Mouse (Mus musculus): ENCODE data around the gene Dock2. TPM values are rescaled to one million over a fixed set of nuclear protein-coding genes. Genes with fewer than 3 reads are reported as not detected.

The Dock2 gene
- polyA plus RNA-seq, 2 experiments: 1.6 to 2.6 TPM

DNA sequence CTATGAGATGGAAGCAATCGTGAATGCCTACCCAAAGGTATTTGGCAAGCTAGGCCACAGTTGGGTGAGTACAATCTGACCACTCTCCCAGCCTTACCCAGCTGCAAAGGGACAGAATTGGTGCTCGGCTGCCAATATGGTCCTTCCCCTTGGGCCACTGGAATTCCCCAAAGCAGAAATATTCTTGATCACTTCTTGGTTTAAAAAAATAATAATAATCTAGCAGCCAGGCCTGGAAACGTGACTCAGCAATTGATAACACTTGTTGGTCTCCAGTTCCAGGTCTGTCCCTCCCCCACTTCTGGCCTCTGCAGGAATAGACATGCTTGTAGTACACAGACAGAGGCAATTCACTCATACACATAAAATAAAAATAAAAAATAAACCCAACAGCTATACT, 56.2 kb downstream of the Dock2 start:
- 70% methylated on average over 3 of the region's 3 CpGs for WGBS
- DNase-seq (ENCODE audit: low spot score): no peak
- no peaks in the 10 kb centered on the region for H3K27me3 ChIP-seq (ENCODE audit: control insufficient read depth, insufficient read depth, low read length)
- no peak for TF ChIP-seq POLR2A (IDR thresholded peaks at IDR 0.05; ENCODE audit: borderline replicate concordance, extremely low read depth, insufficient read depth, insufficient read length)
- no peak overlapping the region for H3K4me2 ChIP-seq (replicated peaks; ENCODE audit: low read depth, low read length, severe bottlenecking)
- no peak overlapping the region for H3K27ac ChIP-seq (replicated peaks; ENCODE audit: low read depth, low read length)
- no peak for ATAC-seq (ENCODE audit: low FRiP score, low read depth)
- no peak overlapping the region for H3K9ac ChIP-seq (ENCODE audit: low read depth, low read length, severe bottlenecking)
- H3K9me3 ChIP-seq (ENCODE audit: control insufficient read depth, low read length): no peaks in the 10 kb centered on the region
- no peaks in the 10 kb centered on the region for H3K36me3 ChIP-seq (ENCODE audit: control insufficient read depth, insufficient read depth, low read length)
- no peak overlapping the region for H3K4me3 ChIP-seq (replicated peaks; ENCODE audit: low read length)
- no peaks in the 10 kb centered on the region for H3K4me1 ChIP-seq (ENCODE audit: control insufficient read depth, insufficient read depth, low read length)

GRCm38 (mm10) chr11:34726699-34727347, 56.9 kb downstream of the Dock2 start:
- H3K27me3 ChIP-seq (ENCODE audit: control insufficient read depth, insufficient read depth, low read length): no peaks in the 10 kb centered on the region
- TF ChIP-seq POLR2A (IDR thresholded peaks at IDR 0.05; ENCODE audit: borderline replicate concordance, extremely low read depth, insufficient read depth, insufficient read length): no peak
- H3K36me3 ChIP-seq (ENCODE audit: control insufficient read depth, insufficient read depth, low read length): no peaks in the 10 kb centered on the region
- no peak for ATAC-seq (ENCODE audit: low FRiP score, low read depth)
- H3K4me3 ChIP-seq (replicated peaks; ENCODE audit: low read length): no peak overlapping the region
- H3K9me3 ChIP-seq (ENCODE audit: control insufficient read depth, low read length): no peaks in the 10 kb centered on the region
- H3K9ac ChIP-seq (ENCODE audit: low read depth, low read length, severe bottlenecking): no peak overlapping the region
- H3K27ac ChIP-seq (replicated peaks; ENCODE audit: low read depth, low read length): no peak overlapping the region
- WGBS: 74% methylated on average over 9 of the region's 9 CpGs
- H3K4me1 ChIP-seq (ENCODE audit: control insufficient read depth, insufficient read depth, low read length): no peaks in the 10 kb centered on the region
- H3K4me2 ChIP-seq (replicated peaks; ENCODE audit: low read depth, low read length, severe bottlenecking): no peak overlapping the region
- no peak for DNase-seq (ENCODE audit: low spot score)

- no peak overlapping the region for H3K4me2 ChIP-seq (replicated peaks; ENCODE audit: low read depth, low read length, severe bottlenecking)
- no peaks in the 10 kb centered on the region for H3K4me1 ChIP-seq (ENCODE audit: control insufficient read depth, insufficient read depth, low read length)
- H3K9me3 ChIP-seq (ENCODE audit: control insufficient read depth, low read length): no peaks in the 10 kb centered on the region
- H3K9ac ChIP-seq (ENCODE audit: low read depth, low read length, severe bottlenecking): no peak overlapping the region
- ATAC-seq (ENCODE audit: low FRiP score, low read depth): no peak
- H3K4me3 ChIP-seq (replicated peaks; ENCODE audit: low read length): no peak overlapping the region
- 76% methylated on average over 5 of the region's 5 CpGs for WGBS
- H3K36me3 ChIP-seq (ENCODE audit: control insufficient read depth, insufficient read depth, low read length): no peaks in the 10 kb centered on the region
- TF ChIP-seq POLR2A (IDR thresholded peaks at IDR 0.05; ENCODE audit: borderline replicate concordance, extremely low read depth, insufficient read depth, insufficient read length): no peak
- no peak for DNase-seq (ENCODE audit: low spot score)
- H3K27me3 ChIP-seq (ENCODE audit: control insufficient read depth, insufficient read depth, low read length): no peaks in the 10 kb centered on the region
- no peak overlapping the region for H3K27ac ChIP-seq (replicated peaks; ENCODE audit: low read depth, low read length)
Observed at GRCm38 (mm10) chr11:34713360-34713759, 70.3 kb downstream of the Dock2 start.

DNA sequence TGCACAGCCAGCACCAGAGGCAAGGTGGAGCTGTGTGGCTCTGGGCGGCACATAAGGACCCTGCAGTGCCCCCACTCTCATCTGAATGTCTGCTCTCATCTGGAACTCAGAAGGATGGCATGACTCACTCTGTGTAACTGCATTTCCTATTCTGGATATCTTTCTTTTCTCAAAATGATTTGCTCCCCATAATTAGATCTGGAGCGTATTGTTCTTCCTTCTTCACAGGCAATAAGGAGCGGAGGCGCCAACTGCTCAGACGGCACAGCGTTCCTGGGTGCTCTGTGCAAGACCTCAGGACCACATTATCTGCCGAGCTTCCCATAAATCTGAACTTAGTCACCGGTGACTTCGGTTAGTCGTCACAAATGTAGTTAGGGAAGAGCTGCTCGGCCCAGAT, 75.4 kb downstream of the Dock2 start:
- no peaks in the 10 kb centered on the region for H3K27me3 ChIP-seq (ENCODE audit: control insufficient read depth, insufficient read depth, low read length)
- no peak overlapping the region for H3K9ac ChIP-seq (ENCODE audit: low read depth, low read length, severe bottlenecking)
- no peak overlapping the region for H3K4me3 ChIP-seq (replicated peaks; ENCODE audit: low read length)
- no peak overlapping the region for H3K27ac ChIP-seq (replicated peaks; ENCODE audit: low read depth, low read length)
- no peaks in the 10 kb centered on the region for H3K4me1 ChIP-seq (ENCODE audit: control insufficient read depth, insufficient read depth, low read length)
- no peaks in the 10 kb centered on the region for H3K36me3 ChIP-seq (ENCODE audit: control insufficient read depth, insufficient read depth, low read length)
- no peak for ATAC-seq (ENCODE audit: low FRiP score, low read depth)
- H3K9me3 ChIP-seq (ENCODE audit: control insufficient read depth, low read length): no peaks in the 10 kb centered on the region
- WGBS: 77% methylated on average over 11 of the region's 11 CpGs
- H3K4me2 ChIP-seq (replicated peaks; ENCODE audit: low read depth, low read length, severe bottlenecking): no peak overlapping the region
- DNase-seq (ENCODE audit: low spot score): no peak
- TF ChIP-seq POLR2A (IDR thresholded peaks at IDR 0.05; ENCODE audit: borderline replicate concordance, extremely low read depth, insufficient read depth, insufficient read length): no peak

GRCm38 (mm10) chr11:34707360-34707759, 76.3 kb downstream of the Dock2 start:
- Histone ChIP-seq H3K9me3 (ENCODE audit: control insufficient read depth, low read length) (no peaks in the 10 kb centered on the region), H3K4me3 (replicated peaks; ENCODE audit: low read length) (no peak overlapping the region), H3K4me2 (replicated peaks; ENCODE audit: low read depth, low read length, severe bottlenecking) (no peak overlapping the region), H3K4me1 (ENCODE audit: control insufficient read depth, insufficient read depth, low read length) (no peaks in the 10 kb centered on the region), H3K9ac (ENCODE audit: low read depth, low read length, severe bottlenecking) (no peak overlapping the region), H3K27ac (replicated peaks; ENCODE audit: low read depth, low read length) (no peak overlapping the region), H3K27me3 (ENCODE audit: control insufficient read depth, insufficient read depth, low read length) (no peaks in the 10 kb centered on the region), H3K36me3 (ENCODE audit: control insufficient read depth, insufficient read depth, low read length) (no peaks in the 10 kb centered on the region)
- ATAC-seq (ENCODE audit: low FRiP score, low read depth) (no peak), DNase-seq (ENCODE audit: low spot score) (no peak)
- 83% methylated on average over 5 of the region's 5 CpGs for WGBS
- TF ChIP-seq POLR2A (IDR thresholded peaks at IDR 0.05; ENCODE audit: borderline replicate concordance, extremely low read depth, insufficient read depth, insufficient read length): no peak

DNA sequence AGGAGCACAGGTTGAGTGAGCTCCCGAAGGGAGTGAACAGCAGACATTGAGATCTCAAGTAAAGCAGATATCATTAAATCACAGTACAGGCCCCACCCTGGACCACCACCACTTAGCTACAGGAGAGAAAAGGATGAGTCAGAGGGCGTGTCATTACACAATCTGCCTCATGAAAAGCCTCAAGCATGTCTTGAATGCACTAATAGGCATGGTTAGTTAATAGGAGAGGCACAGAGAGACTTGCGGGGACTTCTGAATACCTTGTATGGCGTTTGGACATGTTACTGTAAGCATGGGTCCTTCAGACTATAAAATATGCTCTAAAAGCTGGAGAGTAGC, 78.6 kb downstream of the Dock2 start:
- WGBS: 79% methylated on average over 4 of the region's 4 CpGs
- Histone ChIP-seq H3K9ac (ENCODE audit: low read depth, low read length, severe bottlenecking) (no peak overlapping the region), H3K9me3 (ENCODE audit: control insufficient read depth, low read length) (no peaks in the 10 kb centered on the region), H3K4me3 (replicated peaks; ENCODE audit: low read length) (no peak overlapping the region), H3K36me3 (ENCODE audit: control insufficient read depth, insufficient read depth, low read length) (no peaks in the 10 kb centered on the region), H3K27me3 (ENCODE audit: control insufficient read depth, insufficient read depth, low read length) (no peaks in the 10 kb centered on the region), H3K4me1 (ENCODE audit: control insufficient read depth, insufficient read depth, low read length) (no peaks in the 10 kb centered on the region), H3K4me2 (replicated peaks; ENCODE audit: low read depth, low read length, severe bottlenecking) (no peak overlapping the region), H3K27ac (replicated peaks; ENCODE audit: low read depth, low read length) (no peak overlapping the region)
- ATAC-seq (ENCODE audit: low FRiP score, low read depth): no peak
- DNase-seq (ENCODE audit: low spot score): no peak
- no peak for TF ChIP-seq POLR2A (IDR thresholded peaks at IDR 0.05; ENCODE audit: borderline replicate concordance, extremely low read depth, insufficient read depth, insufficient read length)
